Mouse (Mus musculus) G1E-ER4 (cell line): ENCODE data around the gene Fastk. TPM values are rescaled to one million over a fixed set of nuclear protein-coding genes. Genes with fewer than 3 reads are reported as not detected.

Experiments
- GATA1 ChIP-seq: IDR thresholded peaks from one replicate; pipeline ENCODE4 v1.8.0; 2012; ENCODE audit warnings: low read length, inconsistent platforms
- polyA plus RNA-seq: library from polyadenylated mRNA; stranded (reverse); fragments of >175 nt; gene quantifications from 2 replicates; pipeline ENCODE4 v1.2.3, GENCODE M21; 2012

Gene Fastk
- polyA plus RNA-seq, 1 experiment = 347 TPM

DNA sequence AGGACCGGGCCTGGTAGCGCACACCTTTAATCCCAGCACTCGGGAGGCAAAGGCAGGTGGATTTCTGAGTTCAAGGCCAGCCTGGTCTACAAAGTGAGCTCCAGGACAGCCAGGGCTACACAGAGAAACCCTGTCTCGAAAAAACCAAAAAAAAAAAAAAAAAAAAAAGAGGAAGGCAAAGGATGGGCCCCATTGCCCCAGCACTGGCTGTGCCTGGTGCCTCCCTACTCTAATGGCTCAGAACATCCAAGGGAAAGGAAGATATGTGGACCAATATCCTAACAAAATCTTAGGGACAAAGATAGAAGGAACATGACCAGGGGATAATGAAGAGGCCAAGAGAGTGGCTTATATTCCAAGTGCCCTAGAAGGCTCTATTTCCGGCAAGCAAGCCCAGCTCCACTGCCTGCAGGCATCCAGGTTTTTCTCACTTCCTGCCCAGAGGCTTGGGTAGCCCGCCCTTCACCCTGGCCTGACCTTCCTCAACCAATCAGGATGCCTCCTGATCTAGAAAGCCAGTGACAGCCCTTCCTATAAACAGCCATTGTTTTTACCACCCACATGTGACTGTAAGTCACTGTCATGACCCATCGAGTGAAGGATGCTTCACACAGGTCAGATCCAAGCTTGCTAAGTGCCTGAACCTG lies 56.0 kb downstream of the Fastk start:
- TF ChIP-seq GATA1 = no peak

Other genes starting within 250 kb of the Fastk start
- gene Kcnh2, start 93.7 kb downstream of the Fastk start, polyA plus RNA-seq = 4.0 and 4.3 TPM in 2 replicates
- gene Nos3, start 80.5 kb downstream of the Fastk start, polyA plus RNA-seq = 0.06 and 0.15 TPM in 2 replicates
- gene Atg9b, start 53.1 kb downstream of the Fastk start, polyA plus RNA-seq = 0.17 and 0.25 TPM in 2 replicates
- gene Abcb8, start 51.6 kb downstream of the Fastk start, polyA plus RNA-seq = 59.9 and 60.9 TPM in 2 replicates
- gene Asic3, start 31.9 kb downstream of the Fastk start, polyA plus RNA-seq = 0.08 TPM in 1 of 2 replicates, not detected in the other
- gene Cdk5, start 21.8 kb downstream of the Fastk start, polyA plus RNA-seq = 14.3 and 19.4 TPM in 2 replicates
- 22.8 and 24.1 TPM in 2 replicates for gene Slc4a2, start 21.4 kb downstream of the Fastk start, polyA plus RNA-seq
- gene Tmub1, start 2.6 kb upstream of the Fastk start, polyA plus RNA-seq = 29.5 and 31.2 TPM in 2 replicates
- 321 and 334 TPM in 2 replicates for gene Agap3, start 6.9 kb upstream of the Fastk start, polyA plus RNA-seq
- 0.01 TPM in 1 of 2 replicates, not detected in the other for gene Gbx1, start 81.9 kb upstream of the Fastk start, polyA plus RNA-seq
- not detected in 2 replicates for gene Asb10, start 95.7 kb upstream of the Fastk start, polyA plus RNA-seq
- gene 4931409K22Rik, start 111.5 kb upstream of the Fastk start, polyA plus RNA-seq = not detected in 2 replicates
- gene Abcf2, start 132.2 kb upstream of the Fastk start, polyA plus RNA-seq = 120 and 124 TPM in 2 replicates
- gene Chpf2, start 141.5 kb upstream of the Fastk start, polyA plus RNA-seq = 26.9 and 36.2 TPM in 2 replicates
- not detected in 2 replicates for gene Smarcd3, start 179.1 kb upstream of the Fastk start, polyA plus RNA-seq
- 20.1 and 30.2 TPM in 2 replicates for gene Nub1, start 240.2 kb upstream of the Fastk start, polyA plus RNA-seq